Mouse (Mus musculus): ENCODE results near the gene Clec3b.

DNA sequence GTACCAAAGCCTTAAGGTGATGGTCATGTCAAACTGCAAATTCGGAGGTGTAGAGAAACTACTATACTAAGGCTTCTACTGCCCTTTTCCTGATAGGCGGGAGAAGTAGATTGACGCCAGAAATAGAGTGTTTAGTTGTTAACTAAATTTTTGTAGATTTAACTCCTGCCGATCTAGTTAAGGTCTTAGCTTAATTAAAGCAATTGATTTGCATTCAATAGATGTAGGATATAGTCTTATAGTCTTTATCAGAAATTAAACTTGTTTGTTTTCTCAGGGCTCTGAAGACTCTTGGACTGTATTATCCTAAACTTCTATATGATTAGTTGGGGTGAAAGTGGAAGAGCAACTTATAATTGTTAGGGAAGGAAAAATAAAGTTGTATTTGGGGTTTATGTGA is 43.6 kb upstream of the Clec3b start:
- no peak for TF ChIP-seq CTCF (IDR thresholded peaks at IDR 0.05; ENCODE audit: control insufficient read depth, insufficient read depth, insufficient read length)
- no peak for TF ChIP-seq USF1 (IDR thresholded peaks at IDR 0.05; ENCODE audit: low read depth)
- no peak for TF ChIP-seq CEBPB (IDR thresholded peaks at IDR 0.05; ENCODE audit: low read depth)
- TF ChIP-seq MYOG (IDR thresholded peaks at IDR 0.05; ENCODE audit: control insufficient read depth, extremely low read depth, insufficient read length): no peak
- TF ChIP-seq MAX (IDR thresholded peaks at IDR 0.05): no peak

Measured in C2C12 (cell line).